Mouse (Mus musculus): ENCODE measurements around the gene Hnrnpul2.

Gene Hnrnpul2

GRCm38 (mm10) chr19:8819596-8820423 lies at the start of gene Hnrnpul2:
TSS of gene Hnrnpul2 (plus strand) at chr19:8820010.
- peak; percentile 99 to 100 for DNase-seq

DNA sequence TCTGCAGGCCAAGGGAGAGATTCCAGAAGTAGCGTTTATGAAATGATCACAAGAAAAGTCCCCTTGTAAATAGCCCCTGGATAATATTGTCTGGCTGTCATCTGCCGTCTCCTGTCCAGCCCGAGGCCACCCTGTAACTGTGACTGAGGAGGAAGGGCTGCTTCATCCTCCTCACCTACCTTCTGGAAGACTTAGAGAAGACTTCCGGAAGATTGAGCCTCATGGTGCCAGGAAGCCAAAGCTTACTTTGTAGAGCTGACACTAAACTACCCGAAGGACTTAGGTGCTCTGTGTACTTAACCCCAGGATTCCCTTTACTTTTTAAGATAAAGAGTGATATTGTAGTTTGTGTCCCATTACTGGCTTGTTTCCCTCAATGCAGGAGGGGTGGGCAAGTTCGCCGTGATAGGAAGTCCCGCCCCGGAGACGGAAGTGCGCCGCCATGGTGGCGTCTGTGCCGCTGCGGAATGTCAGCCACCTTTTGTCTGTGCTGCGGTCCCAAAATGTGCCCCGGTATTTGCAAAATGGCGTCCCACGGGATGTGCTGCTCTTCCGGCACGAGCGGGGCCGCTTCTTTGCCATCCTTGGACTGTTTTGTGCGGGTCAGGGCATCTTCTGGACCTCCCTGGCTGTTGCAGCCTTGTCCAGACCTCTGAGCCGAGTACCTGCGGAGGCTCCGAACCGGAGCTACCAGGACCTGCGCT lies 49.1 kb upstream of the Hnrnpul2 start, which contains the start of gene Tmem223:
TSS of gene Tmem223 (plus strand) at position 430 of the 704 bp plus-strand sequence.
- DNase-seq: peak; percentile 83 to 91

GRCm38 (mm10) chr19:8772996-8773395 lies 46.8 kb upstream of the Hnrnpul2 start:
- no peak for DNase-seq

- DNase-seq: peak in 1 of 2 experiments; percentile 29
Observed at GRCm38 (mm10) chr19:8773409-8773808, 46.4 kb upstream of the Hnrnpul2 start.

- peak; percentile 97 for DNase-seq
Observed at GRCm38 (mm10) chr19:8774086-8774835, 45.5 kb upstream of the Hnrnpul2 start, which contains the start of gene Tmem179b. TSS of gene Tmem179b (minus strand) at chr19:8774467.

GRCm38 (mm10) chr19:8774951-8775421 lies 44.8 kb upstream of the Hnrnpul2 start:
- DNase-seq: peak in 1 of 2 experiments; percentile 56

- DNase-seq: peak; percentile 98
Observed at GRCm38 (mm10) chr19:8786008-8786781, 33.6 kb upstream of the Hnrnpul2 start, which contains the start of gene Taf6l. TSS of gene Taf6l (minus strand) at chr19:8786417.

GRCm38 (mm10) chr19:8788521-8788920 lies 31.3 kb upstream of the Hnrnpul2 start:
- DNase-seq: no peak

- no peak for DNase-seq
Observed at GRCm38 (mm10) chr19:8789171-8789570, 30.6 kb upstream of the Hnrnpul2 start.

- no peak for DNase-seq
Observed at GRCm38 (mm10) chr19:8790171-8790570, 29.6 kb upstream of the Hnrnpul2 start.

DNA sequence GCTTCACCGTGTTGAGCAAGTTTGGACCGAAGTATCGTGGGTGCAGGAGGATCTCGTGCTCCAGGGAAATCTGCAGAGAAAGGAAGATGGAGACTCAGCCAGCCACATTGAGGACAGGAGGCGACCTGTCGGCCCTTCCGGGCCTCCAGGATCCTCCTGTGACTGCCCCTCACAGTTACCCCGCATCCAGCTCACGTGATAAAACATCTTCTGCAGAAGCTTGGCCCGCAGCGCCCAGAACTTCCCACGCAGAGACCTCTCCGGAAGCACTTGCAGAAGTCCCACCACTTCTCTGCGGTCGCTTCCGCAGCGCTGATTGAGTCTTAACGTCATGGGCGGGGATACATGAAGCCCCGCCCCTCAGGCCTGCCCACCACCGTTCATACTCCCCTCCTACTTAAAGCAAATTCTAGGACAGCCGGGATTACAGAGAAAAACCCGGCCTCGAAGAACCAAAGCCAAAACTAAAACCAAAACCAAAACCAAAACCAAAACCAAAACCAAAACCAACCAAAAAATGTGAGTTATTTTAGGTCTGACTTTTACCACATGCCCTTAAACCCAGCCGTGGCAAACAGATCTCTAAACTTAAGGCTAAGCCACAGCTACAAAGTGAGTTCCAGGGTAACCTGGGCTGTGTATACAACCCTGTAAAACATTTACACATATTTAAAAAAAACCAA lies 21.4 kb upstream of the Hnrnpul2 start, which contains the start of gene Polr2g:
TSS of gene Polr2g (minus strand) at position 314 of the 683 bp plus-strand sequence.
- peak; percentile 94 to 96 for DNase-seq

DNA sequence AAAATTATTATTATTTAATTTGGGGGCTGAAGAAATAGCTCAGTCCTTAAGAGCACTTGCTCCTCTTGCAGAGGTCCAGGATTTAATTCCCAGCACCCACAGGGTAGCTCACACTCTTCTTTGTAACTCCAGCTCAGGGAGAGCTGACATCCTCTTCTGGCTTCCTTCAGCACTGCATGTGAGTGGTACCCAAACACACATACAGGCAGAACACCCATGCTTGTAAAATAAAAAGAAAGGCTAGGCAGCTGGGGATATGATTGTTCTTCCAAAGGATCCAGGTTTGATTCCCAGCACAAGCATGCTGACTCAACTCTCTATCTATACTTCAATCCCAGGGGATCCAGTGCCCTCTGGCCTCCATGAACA lies 20.9 kb upstream of the Hnrnpul2 start:
- no peak for DNase-seq

- DNase-seq: peak; percentile 96 to 99
Observed at GRCm38 (mm10) chr19:8802130-8802821, 17.5 kb upstream of the Hnrnpul2 start, which contains the start of gene Zbtb3. TSS of gene Zbtb3 (plus strand) at chr19:8802555.

GRCm38 (mm10) chr19:8803204-8803780 lies 16.5 kb upstream of the Hnrnpul2 start:
- no peak for DNase-seq

DNA sequence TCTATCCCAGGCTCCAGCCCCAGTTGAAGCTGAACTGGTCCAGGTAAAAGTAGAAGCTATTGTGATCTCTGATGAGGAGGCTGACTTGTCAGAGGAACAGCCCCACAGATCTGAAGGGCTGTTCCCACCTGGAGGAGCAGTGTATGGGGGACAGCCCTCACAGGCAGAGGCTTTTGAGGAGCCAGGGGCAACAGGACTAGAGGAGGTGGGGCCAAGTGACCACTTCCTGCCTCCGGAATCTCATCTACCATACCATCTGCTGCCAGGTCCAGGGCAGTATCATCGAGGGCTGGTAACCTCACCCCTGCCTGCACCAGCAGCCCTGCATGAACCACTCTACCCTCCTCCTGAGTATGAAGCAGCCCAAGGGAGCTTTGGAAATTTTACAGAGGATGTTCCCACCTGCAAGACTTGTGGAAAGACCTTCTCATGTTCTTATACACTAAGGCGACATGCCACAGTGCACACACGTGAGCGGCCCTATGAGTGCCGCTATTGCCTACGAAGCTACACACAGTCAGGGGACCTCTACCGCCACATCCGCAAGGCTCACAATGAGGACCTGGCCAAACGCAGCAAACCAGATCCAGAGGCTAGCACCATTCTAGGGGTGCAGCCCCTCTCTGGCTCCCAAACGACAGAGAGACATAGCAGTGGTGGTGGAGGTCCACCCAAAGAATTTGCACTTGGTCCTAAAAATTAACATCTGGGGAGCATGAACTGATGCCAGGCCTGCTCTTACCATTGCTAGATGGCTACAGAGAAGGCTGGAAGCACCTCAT lies 15.7 kb upstream of the Hnrnpul2 start:
- DNase-seq: no peak

GRCm38 (mm10) chr19:8806810-8807209 lies 13.0 kb upstream of the Hnrnpul2 start:
- DNase-seq: no peak

- peak; percentile 48 to 50 for DNase-seq
Observed at GRCm38 (mm10) chr19:8815812-8816211, 4.0 kb upstream of the Hnrnpul2 start.

DNA sequence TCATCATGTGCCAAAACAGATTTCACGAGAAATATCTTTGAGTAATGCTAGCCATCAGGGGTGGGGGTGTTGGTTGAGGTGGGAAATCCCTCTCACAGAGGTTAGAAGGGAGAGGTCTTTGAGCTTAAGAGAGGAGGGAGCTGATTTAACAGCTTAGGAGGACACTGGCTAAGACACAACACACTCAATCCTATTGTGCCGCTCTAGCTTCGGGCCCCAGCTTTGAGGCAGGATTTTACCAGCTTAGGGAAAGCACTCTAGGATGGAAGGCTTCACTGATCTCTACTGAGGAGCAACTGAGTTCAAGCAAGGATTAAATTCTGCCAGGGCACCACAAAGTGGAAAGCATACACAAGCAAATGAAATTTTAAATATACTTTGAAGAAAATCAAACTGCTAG lies 2.8 kb upstream of the Hnrnpul2 start:
- no peak for DNase-seq

- DNase-seq: peak in 1 of 2 experiments; percentile 43
Observed at GRCm38 (mm10) chr19:8818301-8818798, 1.5 kb upstream of the Hnrnpul2 start.

All from kidney, postnatal 25 days (tissue).